Mouse (Mus musculus) kidney, postnatal 0 days (tissue): Measurements from ENCODE around the gene Tom1l2. TPM values are rescaled to one million over a fixed set of nuclear protein-coding genes. Genes with fewer than 3 reads are reported as not detected.

Source experiments
- ATAC-seq: fragments of 200-750 bp; cut with Nextera tagmentation; replicated peaks from 2 replicates; pipeline ENCODE4 v1.8.0; 2017; ENCODE audit warnings: low read depth, moderate number of reproducible peaks, moderate TSS enrichment, moderate library complexity; ENCODE audit not compliant: low FRiP score
- DNase-seq: peaks from one replicate; pipeline ENCODE4 v3.0.0-alpha.2; 2016; ENCODE audit warnings: low spot score
- H3K27ac ChIP-seq: fragments of 300-500 bp; sonication (generic); 2 replicates; pipeline ENCODE4 v1.5.1; 2014; ENCODE audit warnings: mild to moderate bottlenecking
- H3K27me3 ChIP-seq: fragments of 300-500 bp; sonication (generic); 2 replicates; pipeline ENCODE4 v1.6.1; 2014; ENCODE audit warnings: low read length, mixed read lengths; ENCODE audit not compliant: insufficient read depth
- H3K36me3 ChIP-seq: fragments of 300-500 bp; sonication (generic); 2 replicates; pipeline ENCODE4 v1.6.1; 2014; ENCODE audit warnings: low read length, mixed read lengths; ENCODE audit not compliant: insufficient read depth
- H3K4me1 ChIP-seq: fragments of 300-500 bp; sonication (generic); replicated peaks from 2 replicates; pipeline ENCODE4 v1.6.1; 2014; ENCODE audit warnings: antibody characterized with exemption, low read length, mixed read lengths; ENCODE audit not compliant: insufficient read depth
- H3K4me2 ChIP-seq: fragments of 300-500 bp; sonication (generic); 2 replicates; pipeline ENCODE4 v1.6.1; 2014; ENCODE audit warnings: mild to moderate bottlenecking, low read length, moderate library complexity, mixed read lengths
- H3K4me3 ChIP-seq: fragments of 300-500 bp; sonication (generic); replicated peaks from 2 replicates; pipeline ENCODE4 v1.5.1; 2014; ENCODE audit warnings: low read depth, low read length
- H3K9ac ChIP-seq: fragments of 300-500 bp; sonication (generic); 2 replicates; pipeline ENCODE4 v1.6.1; 2014; ENCODE audit warnings: low read depth, low read length
- H3K9me3 ChIP-seq: fragments of 300-500 bp; sonication (generic); replicated peaks from 2 replicates; pipeline ENCODE4 v1.6.1; 2016; ENCODE audit warnings: low read length, inconsistent platforms, mixed read lengths
- CTCF ChIP-seq: IDR thresholded peaks from 2 replicates; pipeline ENCODE4 v1.5.1; 2016; ENCODE audit warnings: antibody characterized with exemption, low read depth, mild to moderate bottlenecking, moderate library complexity
- WGBS: fragments of 180-500 bp; shearing (Covaris S2); extraction: QIAGEN DNeasy Blood & Tissue Kit; methylation state at CpG from one replicate; pipeline ENCODE4 v1.1.7; 2014; 5-methylcytosine and 5-hydroxymethylcytosine counted together
- polyA plus RNA-seq: library from polyadenylated mRNA; unstranded; fragments of >200 nt; fragmentation: Nextera tagmentation; extraction: Ambion mirVana; gene quantifications from 2 replicates; pipeline ENCODE4 v1.2.1, GENCODE M21; 2015

The Tom1l2 gene
- polyA plus RNA-seq, 1 experiment from 2014 or later = 27.9 TPM

DNA sequence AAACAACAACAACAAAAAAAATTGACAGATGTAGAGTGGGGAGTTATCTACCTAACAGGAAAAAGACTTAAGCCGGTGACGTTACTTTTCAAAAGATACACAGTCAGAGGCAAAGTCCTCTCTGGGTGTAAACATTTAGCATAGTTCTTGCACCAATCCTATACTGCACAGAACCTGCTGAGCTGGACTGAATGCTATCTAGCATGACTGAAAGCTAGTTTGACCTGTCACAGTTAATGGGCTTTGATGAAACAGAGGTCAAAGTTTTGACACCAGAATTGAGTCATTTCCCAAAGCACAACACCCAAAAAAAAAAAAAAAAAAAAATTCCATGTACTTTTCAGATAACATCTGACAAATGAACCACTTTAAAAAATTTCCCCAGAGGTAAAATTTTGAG, 3.2 kb upstream of the Tom1l2 start:
- H3K9ac ChIP-seq = no peak overlapping the region
- DNase-seq (no peak), ATAC-seq (no peak)
- no peak overlapping the region for H3K27ac ChIP-seq
- H3K9me3 ChIP-seq = no peaks in the 10 kb centered on the region
- no peak overlapping the region for H3K4me3 ChIP-seq
- H3K36me3 ChIP-seq = no peaks in the 10 kb centered on the region
- H3K4me1 ChIP-seq = no peaks in the 10 kb centered on the region; the same call in 1 of the 2 replicates
- no peak for TF ChIP-seq CTCF
- WGBS = 91% methylated on average over 2 of the region's 2 CpGs
- no peak overlapping the region for H3K4me2 ChIP-seq
- H3K27me3 ChIP-seq = no peaks in the 10 kb centered on the region

DNA sequence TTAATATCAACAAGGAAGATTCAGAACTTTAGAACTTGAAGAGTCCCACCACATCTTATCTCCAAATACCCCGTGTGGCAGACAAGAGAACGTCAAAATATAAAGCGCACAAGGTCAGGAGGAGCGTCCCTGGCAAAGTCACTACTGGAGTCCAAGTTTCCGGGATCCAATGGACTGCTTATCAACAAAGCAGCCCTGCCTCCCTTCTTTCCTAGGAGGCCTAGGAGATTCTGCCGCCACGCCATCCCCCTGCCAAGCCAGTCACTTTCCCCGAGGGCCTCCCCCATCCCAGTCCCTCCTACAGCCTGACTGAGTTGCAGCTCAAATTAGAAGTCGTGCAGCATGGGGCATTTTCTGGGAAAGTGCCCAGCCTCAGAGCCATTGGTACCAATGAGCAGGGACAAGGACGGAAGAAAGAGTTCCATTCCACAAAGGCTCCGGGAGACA, 757 bp downstream of the Tom1l2 start:
- H3K36me3 ChIP-seq = no peaks in the 10 kb centered on the region
- H3K9ac ChIP-seq = peak overlapping the region; percentile 78
- H3K4me2 ChIP-seq = peak overlapping the region; percentile 85
- H3K4me3 ChIP-seq = peak overlapping the region; percentile 69
- H3K27ac ChIP-seq = peak overlapping the region; percentile 79
- no peaks in the 10 kb centered on the region; the same call in 1 of the 2 replicates for H3K4me1 ChIP-seq
- DNase-seq = peak; percentile 30
- 15% methylated on average over 11 of the region's 11 CpGs for whole genome bisulfite sequencing
- TF ChIP-seq CTCF = no peak
- H3K9me3 ChIP-seq = no peaks in the 10 kb centered on the region
- H3K27me3 ChIP-seq = no peaks in the 10 kb centered on the region
- ATAC-seq = no peak

DNA sequence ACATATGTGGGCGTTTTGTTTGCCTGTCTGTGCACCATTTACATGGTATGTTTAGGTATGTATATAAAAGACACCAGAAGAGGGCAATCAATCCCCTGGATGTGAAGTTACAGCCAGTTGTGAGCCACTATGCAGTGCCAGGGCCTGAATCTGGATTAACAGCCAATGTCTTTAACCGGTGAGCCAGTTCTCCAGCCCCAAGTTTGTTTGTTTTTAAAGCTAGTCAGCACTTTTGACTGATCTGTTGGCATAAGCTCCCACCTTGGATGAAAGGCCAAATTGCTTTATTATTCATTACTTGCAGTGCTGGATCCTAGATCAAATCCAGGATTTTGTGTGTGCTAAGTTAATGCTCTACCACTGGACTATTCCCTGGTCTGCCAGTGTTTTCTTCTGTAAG, 1.3 kb downstream of the Tom1l2 start:
- H3K4me2 ChIP-seq = peak overlapping the region; percentile 85
- peak; percentile 53 for TF ChIP-seq CTCF
- 60% methylated on average over 2 of the region's 2 CpGs for WGBS
- no peaks in the 10 kb centered on the region for H3K9me3 ChIP-seq
- ATAC-seq (no peak), DNase-seq (peak; percentile 45)
- no peak overlapping the region for H3K27ac ChIP-seq
- no peaks in the 10 kb centered on the region for H3K27me3 ChIP-seq
- no peaks in the 10 kb centered on the region for H3K36me3 ChIP-seq
- peak overlapping the region; percentile 10; the same call in 1 of the 2 replicates for H3K9ac ChIP-seq
- H3K4me3 ChIP-seq = peak overlapping the region; percentile 69
- H3K4me1 ChIP-seq = no peaks in the 10 kb centered on the region; the same call in 1 of the 2 replicates

DNA sequence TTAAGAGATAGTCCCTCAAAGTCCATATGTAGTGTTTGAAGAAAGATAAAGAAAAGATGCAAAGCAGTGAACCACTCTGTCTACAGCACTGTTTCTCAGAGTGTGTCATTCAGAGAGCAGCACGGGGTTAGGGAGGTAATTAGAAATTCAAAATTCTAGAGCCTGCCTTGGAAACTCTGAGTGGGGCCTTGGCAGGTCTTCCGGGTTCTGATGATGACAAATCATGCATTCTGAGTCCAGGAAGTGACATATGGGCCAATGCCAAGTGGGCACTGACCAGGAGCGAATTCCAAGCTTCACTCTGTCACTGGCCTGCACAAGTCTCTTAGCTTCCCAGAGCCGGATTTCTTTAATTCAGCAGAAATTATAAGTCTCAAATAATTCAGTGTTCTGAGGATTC, 6.2 kb downstream of the Tom1l2 start:
- DNase-seq (no peak), ATAC-seq (no peak)
- 65% methylated on average over 4 of the region's 4 CpGs for WGBS
- H3K4me3 ChIP-seq = no peak overlapping the region
- no peaks in the 10 kb centered on the region for H3K36me3 ChIP-seq
- no peaks in the 10 kb centered on the region for H3K9me3 ChIP-seq
- H3K4me2 ChIP-seq = no peak overlapping the region
- no peak overlapping the region for H3K27ac ChIP-seq
- H3K9ac ChIP-seq = no peak overlapping the region
- no peak for TF ChIP-seq CTCF
- no peaks in the 10 kb centered on the region for H3K4me1 ChIP-seq
- no peaks in the 10 kb centered on the region for H3K27me3 ChIP-seq

DNA sequence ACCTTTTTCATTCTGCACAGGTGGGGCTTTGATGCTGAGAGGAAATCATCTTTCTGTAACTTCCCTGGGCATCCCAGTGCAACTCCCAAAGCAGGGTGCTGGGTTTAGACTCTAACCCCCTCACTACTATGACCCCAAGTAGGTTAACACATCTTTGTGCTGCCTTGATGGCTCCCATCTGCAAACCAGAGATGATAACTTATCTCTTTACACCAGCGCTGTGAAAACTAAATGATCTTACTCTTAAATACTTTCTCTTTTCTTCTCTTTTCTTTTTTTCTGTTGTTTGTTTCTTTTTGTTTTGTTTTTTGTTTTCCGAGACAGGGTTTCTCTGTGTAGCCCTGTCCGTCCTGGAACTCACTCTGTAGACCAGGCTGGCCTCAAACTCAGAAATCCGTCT, 6.8 kb downstream of the Tom1l2 start:
- Histone ChIP-seq H3K27me3 (no peaks in the 10 kb centered on the region), H3K4me1 (no peaks in the 10 kb centered on the region), H3K9me3 (no peaks in the 10 kb centered on the region), H3K4me2 (no peak overlapping the region), H3K36me3 (no peaks in the 10 kb centered on the region), H3K27ac (no peak overlapping the region), H3K4me3 (no peak overlapping the region), H3K9ac (no peak overlapping the region)
- TF ChIP-seq CTCF = no peak
- 91% methylated on average over 4 of the region's 4 CpGs for WGBS
- DNase-seq (no peak), ATAC-seq (no peak)

DNA sequence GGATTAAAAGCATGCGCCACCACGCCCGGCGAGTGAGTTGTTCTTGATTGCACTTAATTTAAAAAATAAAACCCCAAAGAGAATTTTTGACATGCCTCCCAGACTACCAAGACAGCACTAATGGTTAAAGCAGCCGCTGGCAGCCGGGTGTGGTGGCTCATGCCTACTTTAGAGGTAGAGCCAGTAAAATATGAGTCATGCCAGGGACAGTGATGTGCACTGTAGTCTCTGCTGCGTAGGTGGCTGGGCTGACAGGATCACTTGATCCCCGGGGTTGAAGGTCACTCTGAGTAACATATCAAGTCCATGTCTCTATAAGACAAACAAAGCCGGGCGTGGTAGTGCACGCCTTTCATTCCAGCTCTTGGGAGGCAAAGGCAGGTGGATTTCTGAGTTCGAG, 13.3 kb downstream of the Tom1l2 start:
- Histone ChIP-seq H3K27me3 (no peaks in the 10 kb centered on the region), H3K9ac (no peak overlapping the region), H3K9me3 (no peaks in the 10 kb centered on the region), H3K27ac (no peak overlapping the region), H3K4me1 (peaks cover under 1% of the 10 kb centered on the region; the same call in 1 of the 2 replicates), H3K4me3 (no peak overlapping the region), H3K4me2 (no peak overlapping the region), H3K36me3 (no peaks in the 10 kb centered on the region)
- no peak for TF ChIP-seq CTCF
- ATAC-seq = no peak
- no peak for DNase-seq
- 79% methylated on average over 12 of the region's 12 CpGs for WGBS

DNA sequence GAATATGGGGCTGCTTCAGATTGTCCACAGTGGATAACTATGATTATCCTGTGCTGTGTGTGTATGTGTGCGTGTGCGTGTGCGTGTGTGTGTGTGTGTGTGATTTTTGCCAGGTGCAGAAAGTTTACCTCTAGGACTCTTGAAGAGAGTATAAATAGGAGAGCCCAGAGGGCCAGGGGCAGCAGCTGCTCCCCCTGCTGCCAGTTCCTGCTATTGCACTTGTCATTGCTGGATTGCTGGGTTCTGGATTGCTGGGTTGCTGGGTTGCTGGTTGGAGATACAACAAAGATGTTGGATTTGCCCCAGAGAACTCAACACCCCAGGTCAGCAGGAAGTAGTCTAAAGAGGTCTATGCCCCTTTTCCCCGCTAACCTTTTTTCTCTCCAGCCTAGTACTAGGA, 14.4 kb downstream of the Tom1l2 start:
- Histone ChIP-seq H3K27ac (no peak overlapping the region), H3K9me3 (no peaks in the 10 kb centered on the region), H3K4me2 (no peak overlapping the region), H3K9ac (no peak overlapping the region), H3K4me3 (no peak overlapping the region), H3K27me3 (no peaks in the 10 kb centered on the region), H3K36me3 (no peaks in the 10 kb centered on the region), H3K4me1 (peaks cover 5% of the 10 kb centered on the region; the same call in 1 of the 2 replicates)
- no peak for DNase-seq
- no peak for ATAC-seq
- whole genome bisulfite sequencing = 75% methylated on average over 4 of the region's 4 CpGs
- TF ChIP-seq CTCF = peak; percentile 70
